In the genomic region with DNA sequence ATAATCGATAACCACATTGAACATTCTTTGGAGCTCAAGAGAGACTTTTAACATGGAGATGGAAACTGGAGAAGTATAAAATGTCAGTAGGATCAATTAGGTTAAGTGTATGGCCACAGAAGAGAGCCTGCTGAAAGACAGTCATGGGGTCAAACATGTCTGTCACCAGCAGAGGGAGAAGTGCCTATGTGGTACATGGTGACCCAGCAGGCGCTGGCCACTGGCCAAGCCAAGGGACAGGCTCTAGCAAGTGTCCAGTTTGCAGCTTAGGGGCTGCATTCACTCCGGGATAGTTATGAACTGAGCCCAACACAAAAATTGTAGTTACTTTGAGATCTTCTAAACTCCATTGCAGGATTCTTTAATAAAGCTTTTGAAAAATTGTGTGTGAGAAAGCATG, we compare ENCODE assay signal across 15 mouse cellular contexts. TPM values are rescaled to one million over a fixed set of nuclear protein-coding genes. Genes with fewer than 3 reads are reported as not detected.
DNase-seq lines count a peak whose midpoint lies in the region; ATAC-seq and TF ChIP-seq lines count a peak whose summit lies in the region.
"Had no signal": no experiment of that assay in that cellular context is flagged by ENCODE, and none has a peak within 500 bp of the region (broad histone marks: within the 10 kb centered on the region; RNA-seq: fewer than 3 reads in every experiment).

No protein-coding gene starts in this region.

- 87% methylated on average over 3 of the region's 3 CpGs for WGBS in kidney, embryonic 16.5 days
- whole genome bisulfite sequencing in small intestine, adult 2 months = 82% methylated on average over 3 of the region's 3 CpGs
- 82% methylated on average over 3 of the region's 3 CpGs for WGBS in midbrain, embryonic 10.5 days

- no peak overlapping the region for H3K4me2 ChIP-seq in kidney, embryonic 16.5 days (replicated peaks; ENCODE audit: low read depth, low read length)
- H3K4me2 ChIP-seq: hindbrain, embryonic 14.5 days; lung, embryonic 15.5 days; midbrain, embryonic 15.5 days; stomach, embryonic 15.5 days had no signal

- DNase-seq in gastrocnemius, adult 2 months = peak; percentile 25
- no peak for DNase-seq in gastrocnemius, adult 8-10 months (ENCODE audit: low spot score in 2 of 2)
- DNase-seq in kidney, postnatal 14 days = peak; percentile 32
- peak; percentile 66 for DNase-seq in testis, postnatal 10 days (ENCODE audit: low spot score)
- no peak for DNase-seq in testis, postnatal 14 days (ENCODE audit: low spot score)
- no peak for DNase-seq in midbrain, embryonic 10.5 days (ENCODE audit: low spot score)
- DNase-seq: layer of hippocampus, adult 9-11 months had no signal

- H3K36me3 ChIP-seq in kidney, embryonic 16.5 days (ENCODE audit: insufficient read depth, low read length) = peaks cover 12% of the 10 kb centered on the region
- peaks cover 3% of the 10 kb centered on the region; the same call in 1 of the 2 replicates for H3K36me3 ChIP-seq in small intestine, adult 2 months (ENCODE audit: control insufficient read depth, insufficient read depth, low read length)
- peaks cover 14% of the 10 kb centered on the region for H3K36me3 ChIP-seq in midbrain, embryonic 10.5 days
- H3K36me3 ChIP-seq: midbrain, embryonic 15.5 days; stomach, embryonic 15.5 days had no signal

- H3K9ac ChIP-seq in kidney, embryonic 16.5 days (replicated peaks; ENCODE audit: low read length) = no peak overlapping the region
- H3K9ac ChIP-seq: hindbrain, embryonic 14.5 days; lung, embryonic 15.5 days; midbrain, embryonic 15.5 days; stomach, embryonic 15.5 days had no signal

- no peak overlapping the region for H3K27ac ChIP-seq in gastrocnemius, adult 2 months
- H3K27ac ChIP-seq in kidney, embryonic 16.5 days (ENCODE audit: low read length) = no peak overlapping the region
- no peak overlapping the region for H3K27ac ChIP-seq in small intestine, adult 2 months (ENCODE audit: insufficient read depth, low read depth, low read length)
- no peak overlapping the region for H3K27ac ChIP-seq in midbrain, embryonic 10.5 days (replicated peaks)
- H3K27ac ChIP-seq: hindbrain, embryonic 14.5 days; limb, embryonic 10.5 days; lung, embryonic 15.5 days; midbrain, embryonic 15.5 days; stomach, embryonic 15.5 days had no signal

- H3K27me3 ChIP-seq in kidney, embryonic 16.5 days (ENCODE audit: insufficient read depth, low read length) = no peaks in the 10 kb centered on the region
- no peaks in the 10 kb centered on the region for H3K27me3 ChIP-seq in small intestine, adult 2 months (ENCODE audit: control insufficient read depth, insufficient read depth, low read length)
- H3K27me3 ChIP-seq in midbrain, embryonic 10.5 days (ENCODE audit: low read depth, poor library complexity, severe bottlenecking) = no peaks in the 10 kb centered on the region
- H3K27me3 ChIP-seq: lung, embryonic 15.5 days; midbrain, embryonic 15.5 days; stomach, embryonic 15.5 days had no signal

- no peak for ATAC-seq in kidney, embryonic 16.5 days (ENCODE audit: low FRiP score, low TSS enrichment)
- ATAC-seq: forebrain, embryonic 14.5 days; midbrain, embryonic 15.5 days had no signal

- intact Hi-C loops in gastrocnemius, adult 2 months (cut with DNase I) = no loop called here

- peaks cover 11% of the 10 kb centered on the region for H3K9me3 ChIP-seq in kidney, embryonic 16.5 days (ENCODE audit: low read length)
- H3K9me3 ChIP-seq in midbrain, embryonic 10.5 days (replicated peaks) = peaks cover 11% of the 10 kb centered on the region
- H3K9me3 ChIP-seq: lung, embryonic 15.5 days; midbrain, embryonic 15.5 days; stomach, embryonic 15.5 days had no signal

- TF ChIP-seq CTCF in gastrocnemius, adult 2 months (IDR thresholded peaks at IDR 0.05) = 0 out of 2 replicates have a peak, but pooled peaks have one; percentile 1
- peak; percentile 18; the same call in 1 of the 2 replicates for TF ChIP-seq CTCF in small intestine, adult 2 months (IDR thresholded peaks at IDR 0.05; ENCODE audit: extremely low read depth, insufficient read length, insufficient replicate concordance, low read depth, low read length)

- TF ChIP-seq POLR2A in small intestine, adult 2 months (IDR thresholded peaks at IDR 0.05; ENCODE audit: low read depth, low read length) = no peak

- no peak overlapping the region for H3K4me3 ChIP-seq in gastrocnemius, adult 2 months
- no peak overlapping the region for H3K4me3 ChIP-seq in kidney, embryonic 16.5 days (ENCODE audit: low read length)
- H3K4me3 ChIP-seq in small intestine, adult 2 months (ENCODE audit: low read depth, low read length) = no peak overlapping the region
- H3K4me3 ChIP-seq in midbrain, embryonic 10.5 days = no peak overlapping the region
- H3K4me3 ChIP-seq: limb, embryonic 10.5 days; lung, embryonic 15.5 days; midbrain, embryonic 15.5 days; stomach, embryonic 15.5 days had no signal

- peaks cover 9% of the 10 kb centered on the region; the same call in 1 of the 2 replicates for H3K4me1 ChIP-seq in kidney, embryonic 16.5 days (ENCODE audit: insufficient read depth, low read length)
- H3K4me1 ChIP-seq in small intestine, adult 2 months (ENCODE audit: control insufficient read depth, insufficient read depth, insufficient read length, low read length) = no peaks in the 10 kb centered on the region
- peaks cover 15% of the 10 kb centered on the region for H3K4me1 ChIP-seq in midbrain, embryonic 10.5 days

RNA-seq across cellular contexts. Expression of gene Exo5, which starts 3.9 kb away (rescaled TPM):
- under 1 TPM; 0.74 to 0.78 TPM for total RNA-seq in gastrocnemius, adult 2 months (2021)
- 1 to 10 TPM in 3 of 4 experiments, under 1 TPM in 1; 0.87 to 2.8 (median 1.5) TPM for total RNA-seq in gastrocnemius, adult 8-10 months (2022)
- polyA plus RNA-seq in kidney, embryonic 16.5 days (2015; fragmentation: Nextera tagmentation; extraction: Ambion mirVana) = 33.0 and 35.2 TPM in 2 replicates
- 1.3 and 2.8 TPM in 2 replicates for polyA plus RNA-seq in small intestine, adult 2 months (2012; rRNA removed)
- polyA plus RNA-seq in midbrain, embryonic 10.5 days (2016; fragmentation: Nextera tagmentation; extraction: Ambion mirVana) = 36.6 and 39.0 TPM in 2 replicates

RNA-seq across cellular contexts. Expression of gene Zfp69, which starts 22.8 kb away (rescaled TPM):
- under 1 TPM; 0.20 to 0.42 TPM for total RNA-seq in gastrocnemius, adult 2 months (2021)
- under 1 TPM in 3 of 4 experiments, not detected in 1; 0.24 to 0.43 (median 0.24) TPM for total RNA-seq in gastrocnemius, adult 8-10 months (2022)
- polyA plus RNA-seq in kidney, embryonic 16.5 days (2015; fragmentation: Nextera tagmentation; extraction: Ambion mirVana) = 10.3 TPM in 2 replicates
- 0.60 and 1.8 TPM in 2 replicates for polyA plus RNA-seq in small intestine, adult 2 months (2012; rRNA removed)
- 9.4 and 10.3 TPM in 2 replicates for polyA plus RNA-seq in midbrain, embryonic 10.5 days (2016; fragmentation: Nextera tagmentation; extraction: Ambion mirVana)

Comparison
In these comparisons a context has a peak if more than half of its experiments do, and no peak if none do; other contexts are left out.
1. DNase-seq: peak in gastrocnemius, adult 2 months (single experiment), kidney, postnatal 14 days (single experiment) and testis, postnatal 10 days (single experiment); none in gastrocnemius, adult 8-10 months (0 of 2), testis, postnatal 14 days (single experiment) and midbrain, embryonic 10.5 days (single experiment).